Mouse (Mus musculus): ENCODE measurements around the gene Setd1a. TPM values are rescaled to one million over a fixed set of nuclear protein-coding genes. Genes with fewer than 3 reads are reported as not detected.
A peak's percentile ranks its signal among the peaks of the same experiment; 100 is the strongest.
"Not testable (repeated sequence)": the region's sequence is repeated elsewhere in the genome, so short reads cannot be mapped to it uniquely, and the experiment has no call there.

Setd1a gene
- polyA plus RNA-seq, 1 experiment from 2014 or later: 25.5 TPM

DNA sequence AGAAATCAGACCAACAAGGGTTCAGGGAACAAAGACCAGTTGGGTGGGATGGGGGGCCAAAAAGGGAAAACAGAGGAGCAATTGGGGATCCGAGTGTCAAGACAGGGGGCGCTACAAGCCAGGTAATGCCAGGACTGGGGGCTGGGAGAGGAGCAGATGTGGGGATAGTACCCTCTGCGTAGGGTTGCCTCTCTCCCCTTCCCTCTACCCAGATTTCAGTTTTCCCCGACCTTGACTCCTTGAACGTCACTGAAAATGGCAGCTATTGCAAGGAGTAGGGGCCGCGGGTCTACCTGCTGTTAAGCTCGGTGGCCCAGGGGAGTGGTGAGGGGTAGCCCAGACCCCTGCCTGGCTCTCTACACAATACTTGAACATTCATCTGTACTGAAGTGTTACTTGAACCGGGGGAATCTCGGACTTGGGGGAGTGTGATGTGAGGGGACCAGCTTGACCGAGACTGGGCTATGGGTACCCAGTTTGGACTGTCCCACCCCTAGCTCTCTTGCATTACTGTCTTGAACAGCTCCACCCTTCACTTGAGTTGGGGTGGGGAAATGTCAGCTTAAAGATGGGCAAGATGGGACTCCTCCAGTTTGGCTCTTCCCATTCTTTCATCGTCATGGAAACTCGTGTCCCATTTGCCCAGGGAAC lies 8.0 kb upstream of the Setd1a start:
- peak overlapping the region; percentile 66 for H3K27ac ChIP-seq
- no peaks in the 10 kb centered on the region for H3K27me3 ChIP-seq
- H3K4me1 ChIP-seq: peaks cover 30% of the 10 kb centered on the region
- H3K36me3 ChIP-seq (replicated peaks): peaks cover 50% of the 10 kb centered on the region
- no peak; the same call in 1 of the 2 replicates for ATAC-seq (ENCODE audit: low FRiP score)
- no peak overlapping the region for H3K9ac ChIP-seq
- H3K4me2 ChIP-seq: peak overlapping the region; percentile 90
- H3K4me3 ChIP-seq (replicated peaks): no peak overlapping the region
- WGBS: 46% methylated on average over 13 of the region's 13 CpGs
- no peaks in the 10 kb centered on the region for H3K9me3 ChIP-seq

DNA sequence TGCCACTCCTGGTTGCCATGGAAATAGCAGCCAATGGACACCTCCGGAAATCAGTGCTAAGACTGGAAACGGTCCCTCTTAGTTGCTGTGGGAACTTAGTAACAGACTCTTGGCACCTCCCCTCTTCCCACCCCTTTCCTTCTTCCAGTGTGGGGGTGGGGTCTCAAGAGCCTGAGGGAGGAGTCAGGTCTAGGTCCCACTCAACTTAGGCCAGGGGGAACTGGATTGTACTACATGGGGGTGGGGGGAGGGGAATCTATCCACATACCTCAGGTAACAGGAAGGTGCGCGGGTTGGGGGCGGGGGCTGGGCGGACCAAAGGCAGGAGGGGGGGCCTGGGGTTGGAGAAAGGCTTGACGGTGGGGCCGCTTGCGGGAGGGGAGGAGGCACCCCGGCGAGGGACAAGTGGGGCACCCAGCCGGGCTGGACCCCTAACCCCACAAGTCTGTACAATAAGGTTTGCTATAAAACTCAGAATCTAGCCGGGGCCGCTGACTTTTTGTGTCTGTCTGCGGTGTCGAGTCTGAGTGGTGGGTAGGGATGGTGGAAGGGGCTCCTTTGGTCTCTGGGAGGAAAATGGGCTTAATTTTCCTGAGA lies 7.4 kb upstream of the Setd1a start:
- peak; percentile 84 for ATAC-seq (ENCODE audit: low FRiP score)
- H3K27me3 ChIP-seq: no peaks in the 10 kb centered on the region
- no peaks in the 10 kb centered on the region for H3K9me3 ChIP-seq
- peak overlapping the region; percentile 80 for H3K27ac ChIP-seq
- WGBS: 2% methylated on average over 16 of the region's 16 CpGs
- H3K9ac ChIP-seq: peak overlapping the region; percentile 69
- peaks cover 44% of the 10 kb centered on the region for H3K36me3 ChIP-seq (replicated peaks)
- H3K4me3 ChIP-seq (replicated peaks): peak overlapping the region; percentile 50
- peaks cover 30% of the 10 kb centered on the region for H3K4me1 ChIP-seq
- H3K4me2 ChIP-seq: peak overlapping the region; percentile 90

DNA sequence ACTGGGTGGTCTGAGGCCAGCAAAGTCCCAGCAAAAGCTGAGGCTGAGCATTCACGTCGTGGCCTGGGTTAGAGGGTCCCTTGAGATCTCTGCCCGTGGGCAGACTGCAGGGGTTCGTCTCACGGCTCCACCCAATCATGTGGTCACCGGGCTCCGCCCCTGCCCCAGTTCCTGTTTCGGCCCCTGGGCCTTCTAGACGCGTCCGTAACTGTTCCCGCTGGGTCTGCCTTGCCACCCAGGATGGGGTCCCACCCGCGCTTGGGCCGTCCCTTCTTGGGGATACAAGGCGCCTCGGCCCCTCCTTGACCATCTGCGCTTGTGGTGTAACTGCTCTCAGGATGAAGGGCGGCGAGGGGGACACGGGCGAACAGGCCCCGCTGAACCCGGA lies 6.8 kb upstream of the Setd1a start, which contains the start of gene Orai3:
Orai3 (plus strand) TSS at position 165 of the 388 bp plus-strand sequence.
- H3K27me3 ChIP-seq: no peaks in the 10 kb centered on the region
- H3K36me3 ChIP-seq (replicated peaks): peaks cover 38% of the 10 kb centered on the region
- H3K4me3 ChIP-seq (replicated peaks): peak within 1 kb of the TSS; percentile 50
- no peaks in the 10 kb centered on the region for H3K9me3 ChIP-seq
- peaks cover 30% of the 10 kb centered on the region for H3K4me1 ChIP-seq
- peak; percentile 55 for ATAC-seq (ENCODE audit: low FRiP score)
- H3K9ac ChIP-seq: peak within 1 kb of the TSS; percentile 69
- peak within 1 kb of the TSS; percentile 90 for H3K4me2 ChIP-seq
- WGBS: 0% methylated on average over 24 of the region's 24 CpGs
- peak within 1 kb of the TSS; percentile 80 for H3K27ac ChIP-seq

DNA sequence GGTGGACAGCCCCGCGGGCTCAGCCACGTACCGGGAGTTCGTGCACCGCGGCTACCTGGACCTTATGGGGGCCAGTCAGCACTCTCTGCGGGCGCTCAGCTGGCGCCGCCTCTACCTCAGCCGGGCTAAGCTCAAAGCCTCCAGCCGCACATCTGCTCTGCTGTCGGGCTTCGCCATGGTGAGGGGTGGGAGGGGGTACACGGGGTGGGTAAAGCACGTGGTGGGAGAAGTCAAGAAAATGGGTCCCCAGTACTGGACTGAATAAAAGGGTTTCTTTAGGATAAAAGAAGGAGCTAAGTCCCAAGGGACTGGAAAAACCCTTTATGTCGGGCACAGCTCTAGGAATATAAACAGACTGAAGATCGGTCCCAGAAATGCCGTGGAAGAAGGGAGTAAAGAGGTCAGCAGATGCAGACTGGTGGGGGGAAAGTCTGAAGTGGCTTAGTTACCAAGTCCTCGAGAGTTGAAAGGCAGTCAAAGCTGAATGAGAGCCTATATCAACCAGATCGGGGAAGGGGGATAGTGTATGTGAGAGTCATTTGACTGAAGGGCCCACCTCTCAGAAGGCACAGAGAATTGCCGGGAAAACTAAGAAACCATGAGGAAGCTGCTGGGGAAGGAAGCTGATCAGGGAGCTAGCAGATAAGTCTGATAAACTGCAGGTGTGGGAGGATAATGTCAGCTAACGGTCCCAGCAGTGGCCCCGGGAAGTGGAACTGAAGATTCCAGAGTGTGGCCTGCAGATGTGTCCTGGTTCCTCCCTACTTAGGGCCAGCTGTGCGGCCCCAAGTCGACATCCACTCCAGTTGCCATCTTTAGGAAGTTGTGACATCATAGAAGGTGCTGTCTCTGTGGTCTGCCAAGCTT lies 6.2 kb upstream of the Setd1a start:
- peak overlapping the region; percentile 80 for H3K27ac ChIP-seq
- peak; percentile 33 for ATAC-seq (ENCODE audit: low FRiP score)
- WGBS: 5% methylated on average over 27 of the region's 27 CpGs

DNA sequence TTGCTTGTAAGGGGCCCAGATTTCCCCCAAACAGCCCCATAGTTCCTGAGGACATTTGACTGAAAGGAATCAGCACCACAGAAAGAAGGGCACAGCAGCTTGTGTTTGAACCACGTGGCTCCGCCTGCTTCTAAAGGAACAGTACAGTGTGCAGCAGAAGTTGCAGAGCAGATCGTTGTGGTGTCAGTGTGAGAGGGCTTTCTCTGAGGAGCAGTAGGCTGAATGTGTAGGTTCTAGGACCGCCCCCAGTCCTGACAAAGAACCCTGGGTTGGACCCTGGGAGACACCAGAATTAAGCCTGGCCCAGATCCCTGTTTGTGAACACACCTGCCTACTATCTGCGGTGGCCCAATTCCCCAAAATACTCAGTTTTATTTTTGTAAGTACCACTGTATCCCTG lies 5.2 kb upstream of the Setd1a start:
- H3K27me3 ChIP-seq: no peaks in the 10 kb centered on the region
- 78% methylated on average over 5 of the region's 5 CpGs for WGBS
- peaks cover 22% of the 10 kb centered on the region for H3K36me3 ChIP-seq (replicated peaks)
- peak overlapping the region; percentile 90; the same call in 1 of the 2 replicates for H3K4me2 ChIP-seq
- H3K4me1 ChIP-seq: peaks cover 30% of the 10 kb centered on the region
- no peak overlapping the region for H3K27ac ChIP-seq
- ATAC-seq (ENCODE audit: low FRiP score): no peak
- H3K4me3 ChIP-seq (replicated peaks): no peak overlapping the region
- H3K9ac ChIP-seq: no peak overlapping the region
- no peaks in the 10 kb centered on the region for H3K9me3 ChIP-seq

More for the DNA sequence above, 6.2 kb upstream of the Setd1a start:
- peak overlapping the region; percentile 90 for H3K4me2 ChIP-seq
- H3K4me3 ChIP-seq (replicated peaks): peak overlapping the region; percentile 50
- no peaks in the 10 kb centered on the region for H3K27me3 ChIP-seq
- no peaks in the 10 kb centered on the region for H3K9me3 ChIP-seq
- H3K4me1 ChIP-seq: peaks cover 30% of the 10 kb centered on the region
- H3K9ac ChIP-seq: peak overlapping the region; percentile 69
- H3K36me3 ChIP-seq (replicated peaks): peaks cover 32% of the 10 kb centered on the region

DNA sequence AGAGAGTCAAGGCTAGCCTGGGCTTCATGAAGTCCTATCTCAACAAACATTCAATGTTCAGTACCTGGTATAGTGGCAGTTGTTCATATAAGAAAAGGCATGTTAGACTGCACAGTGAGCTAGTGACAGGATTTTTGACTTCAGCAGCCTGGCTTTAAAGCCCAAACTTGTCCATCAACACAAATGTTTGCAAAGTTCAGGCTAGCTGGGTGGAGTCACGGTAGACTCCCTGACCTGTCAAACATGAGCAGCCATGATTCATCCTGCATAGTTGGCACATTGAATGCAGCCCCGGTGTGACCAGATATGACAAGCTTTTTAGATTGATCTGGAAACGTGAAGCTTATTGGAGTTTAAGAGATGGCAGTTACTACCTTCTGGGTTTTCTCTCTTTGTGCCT lies 4.4 kb upstream of the Setd1a start:
- ATAC-seq (ENCODE audit: low FRiP score): no peak
- H3K9me3 ChIP-seq: no peaks in the 10 kb centered on the region
- H3K4me1 ChIP-seq: peaks cover 30% of the 10 kb centered on the region
- H3K36me3 ChIP-seq (replicated peaks): peaks cover 14% of the 10 kb centered on the region
- 89% methylated on average over 3 of the region's 3 CpGs for WGBS
- H3K27me3 ChIP-seq: no peaks in the 10 kb centered on the region
- H3K4me3 ChIP-seq (replicated peaks): no peak overlapping the region
- H3K4me2 ChIP-seq: no peak overlapping the region
- no peak overlapping the region for H3K27ac ChIP-seq
- no peak overlapping the region for H3K9ac ChIP-seq

DNA sequence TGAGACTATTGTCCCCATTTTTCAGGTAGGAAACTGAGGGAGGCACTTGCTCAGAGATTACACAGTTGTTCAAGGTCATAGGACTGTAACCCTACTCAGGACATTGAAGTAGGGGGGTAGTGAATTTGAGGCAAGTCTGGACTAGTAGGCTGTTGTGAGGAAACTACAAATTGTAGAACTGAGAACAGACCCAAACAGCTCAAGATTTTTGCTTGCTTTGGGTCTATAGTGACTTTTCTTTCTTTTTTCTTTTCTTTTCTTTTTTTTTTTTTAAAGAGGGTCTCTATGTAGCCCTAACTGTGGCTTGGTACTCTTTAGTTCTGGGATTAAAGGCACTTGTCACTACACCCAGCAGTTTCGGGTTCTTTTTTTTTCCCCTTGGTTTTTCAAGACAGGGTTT lies 3.9 kb upstream of the Setd1a start:
- H3K4me1 ChIP-seq: peaks cover 30% of the 10 kb centered on the region
- no peak overlapping the region for H3K9ac ChIP-seq
- no peak overlapping the region for H3K4me3 ChIP-seq (replicated peaks)
- peaks cover 9% of the 10 kb centered on the region for H3K36me3 ChIP-seq (replicated peaks)
- WGBS: 100% methylated on average over 1 of the region's 1 CpGs
- H3K9me3 ChIP-seq: no peaks in the 10 kb centered on the region
- H3K27ac ChIP-seq: no peak overlapping the region
- no peaks in the 10 kb centered on the region for H3K27me3 ChIP-seq
- ATAC-seq (ENCODE audit: low FRiP score): no peak
- H3K4me2 ChIP-seq: no peak overlapping the region

DNA sequence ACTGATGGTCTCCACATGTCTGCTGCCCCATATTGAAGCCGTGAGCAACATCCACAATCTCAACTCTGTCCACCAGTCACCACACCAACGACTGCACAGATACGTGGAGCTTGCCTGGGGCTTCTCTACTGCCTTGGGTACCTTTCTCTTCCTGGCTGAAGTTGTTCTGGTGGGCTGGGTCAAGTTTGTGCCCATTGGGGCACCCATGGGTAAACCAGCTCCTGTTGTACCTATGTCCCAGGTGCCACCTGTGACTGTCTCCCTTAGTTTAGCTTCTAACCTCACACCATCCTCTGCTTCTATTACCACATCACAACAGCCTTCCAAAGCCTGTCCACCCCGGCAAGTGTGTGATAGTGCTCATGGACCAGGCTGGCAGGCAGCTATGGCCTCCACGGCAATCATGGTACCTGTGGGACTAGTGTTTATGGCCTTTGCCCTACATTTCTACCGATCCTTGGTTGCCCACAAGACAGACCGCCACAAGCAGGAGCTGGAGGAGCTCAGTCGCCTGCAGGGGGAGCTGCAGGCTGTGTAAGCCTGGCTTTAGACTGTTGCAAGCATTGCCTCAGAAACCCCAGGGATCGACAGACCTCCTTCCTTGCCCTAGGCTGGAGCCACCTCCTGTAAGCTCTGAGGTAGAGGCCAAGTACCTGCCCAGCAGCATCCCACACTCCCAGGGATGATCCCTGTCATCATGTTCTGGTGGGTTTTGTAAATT lies 2.6 kb upstream of the Setd1a start:
- WGBS: 44% methylated on average over 9 of the region's 9 CpGs
- Histone ChIP-seq H3K9me3 (no peaks in the 10 kb centered on the region), H3K4me2 (no peak overlapping the region), H3K4me3 (replicated peaks) (no peak overlapping the region), H3K9ac (no peak overlapping the region), H3K27me3 (no peaks in the 10 kb centered on the region), H3K36me3 (replicated peaks) (peaks cover 5% of the 10 kb centered on the region; the same call in 1 of the 2 replicates), H3K27ac (no peak overlapping the region), H3K4me1 (peaks cover 32% of the 10 kb centered on the region)
- no peak for ATAC-seq (ENCODE audit: low FRiP score)

DNA sequence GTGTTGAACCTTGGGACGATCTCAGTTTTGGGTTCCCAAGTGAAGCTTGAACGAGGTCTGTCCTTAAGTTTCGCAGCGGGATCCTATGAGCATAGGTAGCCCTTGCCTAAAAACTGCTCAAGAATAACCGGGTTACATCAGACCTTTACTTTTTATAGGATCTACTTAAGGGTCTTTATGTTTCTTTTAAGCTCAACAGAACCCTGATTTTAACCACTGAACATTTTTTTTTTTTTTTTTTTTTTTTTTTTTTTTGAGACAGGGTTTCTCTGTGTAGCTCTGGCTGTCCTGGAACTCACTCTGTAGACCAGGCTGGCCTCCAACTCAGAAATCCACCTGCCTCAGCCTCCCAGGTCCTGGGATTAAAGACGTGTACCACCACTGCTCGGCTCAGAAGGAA lies 633 bp upstream of the Setd1a start:
- H3K9me3 ChIP-seq; H3K27me3 ChIP-seq; ATAC-seq (ENCODE audit: low FRiP score): not testable (repeated sequence)
- peak overlapping the region; percentile 97 for H3K4me3 ChIP-seq (replicated peaks)
- H3K27ac ChIP-seq: peak overlapping the region; percentile 98; the same call in 1 of the 2 replicates
- WGBS: 81% methylated on average over 7 of the region's 7 CpGs
- peaks cover 25% of the 10 kb centered on the region for H3K36me3 ChIP-seq (replicated peaks)
- peak overlapping the region; percentile 88 for H3K4me2 ChIP-seq
- H3K9ac ChIP-seq: peak overlapping the region; percentile 94
- H3K4me1 ChIP-seq: peaks cover 13% of the 10 kb centered on the region

DNA sequence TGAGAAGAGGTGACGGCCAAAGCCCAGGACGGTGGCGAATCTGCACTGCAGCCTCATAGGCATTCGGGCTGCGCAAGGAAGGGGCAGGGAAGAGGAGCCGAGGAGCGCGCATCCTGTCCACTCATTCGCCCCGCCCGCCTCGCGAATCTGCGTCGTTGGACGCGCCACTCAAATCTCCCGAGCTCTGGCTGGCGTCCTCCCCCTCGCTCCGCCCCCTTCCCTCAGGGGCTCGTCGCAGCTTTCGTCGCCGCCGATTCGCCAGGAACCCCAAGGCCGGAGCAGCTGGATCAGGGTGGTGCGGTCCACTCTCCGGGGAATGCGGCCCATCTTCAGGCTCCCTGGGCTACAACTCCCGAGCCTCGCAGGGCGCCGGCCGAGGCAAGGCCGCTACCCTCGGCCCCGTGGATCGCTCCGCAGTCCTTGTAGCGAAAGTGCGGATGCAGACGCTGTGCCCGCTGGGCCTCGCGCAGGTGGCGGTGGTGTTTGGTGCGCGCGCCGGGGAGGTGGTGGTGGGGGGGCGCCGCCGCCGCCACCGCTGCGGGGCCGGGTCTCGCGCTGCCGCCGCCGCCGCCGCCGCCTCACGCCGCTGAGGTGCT lies 506 bp downstream of the Setd1a start:
- Histone ChIP-seq H3K9ac (peak overlapping the region; percentile 94), H3K27ac (peak overlapping the region; percentile 98), H3K4me3 (replicated peaks) (peak overlapping the region; percentile 97), H3K27me3 (no peaks in the 10 kb centered on the region), H3K4me2 (peak overlapping the region; percentile 88), H3K4me1 (peaks cover 12% of the 10 kb centered on the region), H3K9me3 (no peaks in the 10 kb centered on the region), H3K36me3 (replicated peaks) (peaks cover 36% of the 10 kb centered on the region)
- under 1% methylated on average over 70 of the region's 70 CpGs for WGBS
- peak; percentile 92 for ATAC-seq (ENCODE audit: low FRiP score)

DNA sequence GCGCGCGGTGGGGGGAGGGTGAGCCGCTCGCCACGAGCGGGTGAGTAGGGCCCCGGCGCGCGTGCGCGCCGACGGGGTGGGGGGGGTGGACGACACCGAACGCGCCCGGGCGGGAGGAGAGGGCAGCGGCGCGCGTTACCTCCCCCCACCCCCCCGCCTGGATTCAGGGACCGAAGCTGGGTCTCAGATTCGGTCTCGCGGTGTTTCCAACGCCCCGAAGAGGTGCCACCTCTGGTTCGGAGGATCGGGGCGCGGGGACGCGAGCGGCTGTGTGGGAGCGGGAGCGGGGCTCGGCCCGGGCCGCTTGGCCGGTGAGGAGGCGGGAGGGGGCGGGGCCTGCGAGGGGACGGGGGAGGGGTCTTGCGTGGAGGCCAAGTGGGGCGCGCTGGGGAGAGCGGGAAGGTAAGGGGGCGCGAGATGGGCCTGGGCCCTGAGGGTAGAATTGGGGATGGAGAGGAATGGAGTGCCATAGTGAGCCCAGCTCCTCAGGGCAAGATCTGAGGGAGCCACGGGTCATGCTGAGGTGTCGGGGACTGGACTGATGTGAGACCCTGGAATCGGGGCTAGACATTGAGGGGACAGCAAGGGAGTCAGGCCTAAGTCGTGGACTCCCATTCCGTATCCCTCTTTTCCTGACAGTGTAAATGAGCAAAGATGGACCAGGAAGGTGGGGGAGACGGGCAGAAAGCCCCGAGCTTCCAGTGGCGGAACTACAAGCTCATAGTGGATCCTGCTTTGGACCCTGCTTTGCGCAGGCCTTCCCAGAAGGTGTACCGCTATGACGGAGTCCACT lies 1.2 kb downstream of the Setd1a start:
- 3% methylated on average over 53 of the region's 66 CpGs for WGBS
- Histone ChIP-seq H3K9me3 (no peaks in the 10 kb centered on the region), H3K4me2 (peak overlapping the region; percentile 88), H3K4me1 (peaks cover 12% of the 10 kb centered on the region), H3K9ac (peak overlapping the region; percentile 94), H3K4me3 (replicated peaks) (peak overlapping the region; percentile 97), H3K27me3 (no peaks in the 10 kb centered on the region), H3K36me3 (replicated peaks) (peaks cover 43% of the 10 kb centered on the region), H3K27ac (peak overlapping the region; percentile 98)
- peak; percentile 63 for ATAC-seq (ENCODE audit: low FRiP score)
